Mouse (Mus musculus): ENCODE measurements around the gene Id1.

DNA sequence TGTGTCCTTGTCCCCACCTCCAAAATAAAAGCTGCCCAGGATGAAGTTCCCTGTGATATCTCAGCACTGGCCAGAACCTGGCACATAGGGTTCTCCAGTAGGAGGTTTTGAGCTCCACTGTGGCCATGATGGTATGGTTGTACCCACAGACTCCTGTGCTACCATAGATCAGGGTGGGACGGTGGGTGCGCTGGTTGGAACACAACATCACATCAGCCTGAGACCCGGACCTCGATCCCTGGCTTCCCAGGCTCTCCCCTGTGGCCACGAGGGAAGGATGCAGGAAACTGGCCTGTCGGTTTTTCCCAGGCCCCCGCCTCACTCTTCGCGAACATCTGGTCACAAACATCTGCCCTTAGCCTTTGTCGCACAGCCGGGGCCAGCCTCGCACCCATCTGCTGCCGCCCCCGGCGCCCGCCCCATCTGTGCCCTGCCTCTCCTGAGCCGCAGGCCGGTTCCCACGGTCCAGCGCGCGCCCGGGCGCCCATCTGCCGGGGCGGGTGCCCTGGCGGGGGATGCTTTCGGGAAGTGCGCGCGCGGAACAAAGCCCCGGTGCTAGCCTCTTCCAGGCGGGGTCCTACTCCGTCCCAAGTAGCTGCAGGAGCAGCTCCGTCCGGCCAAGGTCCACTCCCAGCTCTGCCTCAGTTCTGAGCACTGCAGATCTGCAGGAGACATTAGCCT lies 12.3 kb upstream of the Id1 start:
- TF ChIP-seq MAFK (IDR thresholded peaks at IDR 0.05; ENCODE audit: insufficient read depth, low read depth, low read length) (no peak), CHD2 (IDR thresholded peaks at IDR 0.05; ENCODE audit: low read depth, low read length) (no peak), ZNF384 (IDR thresholded peaks at IDR 0.05; ENCODE audit: low read depth, low read length) (no peak), ZC3H11A (IDR thresholded peaks at IDR 0.05; ENCODE audit: borderline replicate concordance, low read depth, low read length) (no peak)
